Mouse (Mus musculus): Measurements from ENCODE around the gene Slc22a21. TPM values are rescaled to one million over a fixed set of nuclear protein-coding genes. Genes with fewer than 3 reads are reported as not detected.

Slc22a21 gene
- total RNA-seq, 1 experiment, result 2.3 TPM

- in situ Hi-C loops (cut with MboI; ENCODE audit: low sequenced_read_pairs in 2 of 2, unreplicated experiment in 2 of 2), result no loop called here
- DNase-seq (ENCODE audit: low read depth, low spot score), result no peak
- no peak for TF ChIP-seq HCFC1 (IDR thresholded peaks at IDR 0.05; ENCODE audit: borderline replicate concordance, insufficient read depth, low read length)
- no peak for TF ChIP-seq ZNF384 (IDR thresholded peaks at IDR 0.05; ENCODE audit: low read depth, low read length)
- TF ChIP-seq CHD2 (IDR thresholded peaks at IDR 0.05; ENCODE audit: low read depth, low read length), result no peak
- TF ChIP-seq ZC3H11A (IDR thresholded peaks at IDR 0.05; ENCODE audit: borderline replicate concordance, low read depth, low read length), result no peak
- H3K36me3 ChIP-seq (ENCODE audit: control insufficient read depth, insufficient read depth, low read length, poor library complexity, severe bottlenecking), result no peaks in the 10 kb centered on the region
- H3K4me3 ChIP-seq (ENCODE audit: insufficient read depth in 1 of 2, low read depth in 1 of 2, low read length in 2 of 2, poor library complexity in 1 of 2, severe bottlenecking in 1 of 2), result no peak overlapping the region
- H3K9me3 ChIP-seq (ENCODE audit: control insufficient read depth, insufficient read depth, low read depth, low read length), result no peaks in the 10 kb centered on the region
- peaks cover 0 to 1% of the 10 kb centered on the region in 2 experiments; a peak in 1 of 4 replicates for H3K4me1 ChIP-seq (ENCODE audit: control insufficient read depth in 2 of 2, insufficient read depth in 2 of 2, low read length in 2 of 2, poor library complexity in 1 of 2)
- no peak overlapping the region for H3K27ac ChIP-seq (ENCODE audit: insufficient read depth, low read depth, low read length, poor library complexity, severe bottlenecking)
- no peak overlapping the region for H3K9ac ChIP-seq (ENCODE audit: insufficient read depth, low read depth, low read length, poor library complexity, severe bottlenecking)
These were observed 50.4 kb downstream of the Slc22a21 start for GRCm38 (mm10) chr11:53929741-53930140.

DNA sequence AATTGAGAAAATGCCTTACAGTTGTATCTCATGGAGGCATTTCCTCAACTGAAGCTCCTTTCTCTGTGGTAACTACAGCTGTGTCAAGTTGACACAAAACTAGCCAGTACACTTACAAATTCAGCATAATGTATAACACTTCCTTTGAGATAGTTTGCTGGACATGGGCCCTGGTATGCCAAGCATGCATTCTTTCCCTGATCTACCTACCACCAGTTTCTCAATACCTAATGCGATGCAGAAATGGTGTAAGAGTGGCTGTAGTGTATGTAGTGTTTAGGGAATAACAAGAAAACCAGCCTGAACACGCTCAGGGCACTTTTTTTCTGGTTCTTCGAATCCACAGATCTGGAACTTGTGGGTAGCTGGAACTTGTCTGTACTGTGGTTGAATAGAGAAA is 51.5 kb downstream of the Slc22a21 start:
- no peak for DNase-seq (ENCODE audit: low read depth, low spot score)
- no peak overlapping the region for H3K27ac ChIP-seq (ENCODE audit: insufficient read depth, low read depth, low read length, poor library complexity, severe bottlenecking)
- no peak overlapping the region for H3K4me3 ChIP-seq (ENCODE audit: insufficient read depth in 1 of 2, low read depth in 1 of 2, low read length in 2 of 2, poor library complexity in 1 of 2, severe bottlenecking in 1 of 2)
- H3K4me1 ChIP-seq (ENCODE audit: control insufficient read depth in 2 of 2, insufficient read depth in 2 of 2, low read length in 2 of 2, poor library complexity in 1 of 2), result peaks cover 0 to 1% of the 10 kb centered on the region in 2 experiments; a peak in 1 of 4 replicates
- H3K9me3 ChIP-seq (ENCODE audit: control insufficient read depth, insufficient read depth, low read depth, low read length), result no peaks in the 10 kb centered on the region
- H3K36me3 ChIP-seq (ENCODE audit: control insufficient read depth, insufficient read depth, low read length, poor library complexity, severe bottlenecking), result no peaks in the 10 kb centered on the region
- in situ Hi-C loops (cut with MboI; ENCODE audit: low sequenced_read_pairs in 2 of 2, unreplicated experiment in 2 of 2), result no loop called here
- TF ChIP-seq HCFC1 (IDR thresholded peaks at IDR 0.05; ENCODE audit: borderline replicate concordance, insufficient read depth, low read length), result no peak
- no peak for TF ChIP-seq MAFK (IDR thresholded peaks at IDR 0.05; ENCODE audit: insufficient read depth, low read depth, low read length)
- no peak for TF ChIP-seq CHD2 (IDR thresholded peaks at IDR 0.05; ENCODE audit: low read depth, low read length)
- TF ChIP-seq ZNF384 (IDR thresholded peaks at IDR 0.05; ENCODE audit: low read depth, low read length), result no peak
- no peak for TF ChIP-seq ZC3H11A (IDR thresholded peaks at IDR 0.05; ENCODE audit: borderline replicate concordance, low read depth, low read length)
- no peak overlapping the region for H3K9ac ChIP-seq (ENCODE audit: insufficient read depth, low read depth, low read length, poor library complexity, severe bottlenecking)

DNA sequence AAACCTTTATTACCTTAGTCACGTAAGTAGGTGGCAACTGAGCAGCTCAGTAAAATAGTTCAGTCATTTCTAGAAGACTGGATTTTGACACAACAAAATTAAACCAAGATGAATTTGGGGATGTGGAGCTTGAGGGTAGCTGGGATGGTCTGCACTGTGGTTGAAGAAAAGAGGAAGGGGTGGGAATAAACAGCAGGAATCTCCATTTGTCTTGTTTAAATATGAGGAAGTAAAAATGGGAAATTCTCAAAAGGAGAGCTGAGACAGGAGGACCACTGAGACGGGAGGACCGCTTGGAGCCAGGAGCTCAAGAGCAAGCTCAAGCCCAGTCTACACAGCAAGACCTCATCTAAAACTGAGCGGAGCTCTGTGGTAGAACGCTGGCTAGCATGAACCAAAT is 53.8 kb downstream of the Slc22a21 start:
- H3K36me3 ChIP-seq (ENCODE audit: control insufficient read depth, insufficient read depth, low read length, poor library complexity, severe bottlenecking), result no peaks in the 10 kb centered on the region
- peaks cover 0 to 1% of the 10 kb centered on the region in 2 experiments; a peak in 1 of 4 replicates for H3K4me1 ChIP-seq (ENCODE audit: control insufficient read depth in 2 of 2, insufficient read depth in 2 of 2, low read length in 2 of 2, poor library complexity in 1 of 2)
- in situ Hi-C loops (cut with MboI; ENCODE audit: low sequenced_read_pairs in 2 of 2, unreplicated experiment in 2 of 2), result no loop called here
- H3K9ac ChIP-seq (ENCODE audit: insufficient read depth, low read depth, low read length, poor library complexity, severe bottlenecking), result no peak overlapping the region
- no peak overlapping the region for H3K4me3 ChIP-seq (ENCODE audit: insufficient read depth in 1 of 2, low read depth in 1 of 2, low read length in 2 of 2, poor library complexity in 1 of 2, severe bottlenecking in 1 of 2)
- H3K27ac ChIP-seq (ENCODE audit: insufficient read depth, low read depth, low read length, poor library complexity, severe bottlenecking), result no peak overlapping the region
- no peaks in the 10 kb centered on the region for H3K9me3 ChIP-seq (ENCODE audit: control insufficient read depth, insufficient read depth, low read depth, low read length)
- TF ChIP-seq CHD2 (IDR thresholded peaks at IDR 0.05; ENCODE audit: low read depth, low read length) (no peak), ZC3H11A (IDR thresholded peaks at IDR 0.05; ENCODE audit: borderline replicate concordance, low read depth, low read length) (no peak), HCFC1 (IDR thresholded peaks at IDR 0.05; ENCODE audit: borderline replicate concordance, insufficient read depth, low read length) (no peak), ZNF384 (IDR thresholded peaks at IDR 0.05; ENCODE audit: low read depth, low read length) (no peak), MAFK (IDR thresholded peaks at IDR 0.05; ENCODE audit: insufficient read depth, low read depth, low read length) (no peak)
- DNase-seq (ENCODE audit: low read depth, low spot score), result no peak

DNA sequence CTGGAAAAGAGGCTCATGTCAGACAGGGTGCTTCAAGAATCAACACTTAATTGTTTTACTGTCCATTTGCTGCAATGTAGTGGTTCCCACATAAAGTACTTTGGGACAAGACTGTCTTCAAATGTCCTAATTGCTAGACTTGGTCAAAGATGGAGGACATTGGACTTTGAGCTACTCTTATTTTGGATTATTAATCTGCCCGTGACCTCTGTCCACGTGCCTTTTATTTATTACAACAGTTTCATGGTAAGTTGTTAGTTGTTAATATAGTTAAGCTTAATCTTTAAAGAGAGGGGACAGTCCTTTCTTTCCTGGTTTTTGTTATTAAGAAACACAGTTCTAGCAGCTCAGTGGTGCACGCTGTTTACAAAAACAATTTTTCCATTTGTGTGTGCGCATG is 61.3 kb downstream of the Slc22a21 start:
- no peak overlapping the region for H3K4me3 ChIP-seq (ENCODE audit: insufficient read depth in 1 of 2, low read depth in 1 of 2, low read length in 2 of 2, poor library complexity in 1 of 2, severe bottlenecking in 1 of 2)
- H3K9me3 ChIP-seq (ENCODE audit: control insufficient read depth, insufficient read depth, low read depth, low read length), result no peaks in the 10 kb centered on the region
- no peak for DNase-seq (ENCODE audit: low read depth, low spot score)
- no peak for TF ChIP-seq ZNF384 (IDR thresholded peaks at IDR 0.05; ENCODE audit: low read depth, low read length)
- no peak for TF ChIP-seq ZC3H11A (IDR thresholded peaks at IDR 0.05; ENCODE audit: borderline replicate concordance, low read depth, low read length)
- TF ChIP-seq MAFK (IDR thresholded peaks at IDR 0.05; ENCODE audit: insufficient read depth, low read depth, low read length), result no peak
- no peak for TF ChIP-seq HCFC1 (IDR thresholded peaks at IDR 0.05; ENCODE audit: borderline replicate concordance, insufficient read depth, low read length)
- no peak for TF ChIP-seq CHD2 (IDR thresholded peaks at IDR 0.05; ENCODE audit: low read depth, low read length)
- H3K27ac ChIP-seq (ENCODE audit: insufficient read depth, low read depth, low read length, poor library complexity, severe bottlenecking), result no peak overlapping the region
- no peak overlapping the region for H3K9ac ChIP-seq (ENCODE audit: insufficient read depth, low read depth, low read length, poor library complexity, severe bottlenecking)
- H3K4me1 ChIP-seq (ENCODE audit: control insufficient read depth in 2 of 2, insufficient read depth in 2 of 2, low read length in 2 of 2, poor library complexity in 1 of 2), result no peaks in the 10 kb centered on the region
- no peaks in the 10 kb centered on the region for H3K36me3 ChIP-seq (ENCODE audit: control insufficient read depth, insufficient read depth, low read length, poor library complexity, severe bottlenecking)
- in situ Hi-C loops (cut with MboI; ENCODE audit: low sequenced_read_pairs in 2 of 2, unreplicated experiment in 2 of 2), result no loop called here

DNA sequence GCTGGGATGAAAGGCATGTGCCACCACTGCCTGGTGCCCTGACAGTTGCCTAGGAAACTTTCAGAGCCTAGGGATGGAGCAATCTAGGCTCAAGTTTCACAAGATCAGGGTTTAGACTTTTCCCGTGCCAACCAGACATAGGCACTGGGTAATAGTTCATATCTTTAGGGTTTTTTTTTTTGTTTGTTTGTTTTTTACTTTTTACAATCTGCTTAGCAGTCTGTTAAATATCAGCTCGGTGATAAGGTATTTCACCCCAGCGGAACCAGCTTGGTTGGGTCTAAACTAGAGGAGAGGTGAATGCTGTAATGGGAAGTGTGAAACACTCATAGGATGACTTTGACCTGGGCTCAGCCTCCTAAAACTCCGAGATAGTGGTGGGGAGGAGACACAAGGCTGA is 69.1 kb downstream of the Slc22a21 start:
- no peaks in the 10 kb centered on the region for H3K4me1 ChIP-seq (ENCODE audit: control insufficient read depth in 2 of 2, insufficient read depth in 2 of 2, low read length in 2 of 2, poor library complexity in 1 of 2)
- H3K27ac ChIP-seq (ENCODE audit: insufficient read depth, low read depth, low read length, poor library complexity, severe bottlenecking), result no peak overlapping the region
- no peaks in the 10 kb centered on the region for H3K9me3 ChIP-seq (ENCODE audit: control insufficient read depth, insufficient read depth, low read depth, low read length)
- TF ChIP-seq ZNF384 (IDR thresholded peaks at IDR 0.05; ENCODE audit: low read depth, low read length) (no peak), CHD2 (IDR thresholded peaks at IDR 0.05; ENCODE audit: low read depth, low read length) (no peak), HCFC1 (IDR thresholded peaks at IDR 0.05; ENCODE audit: borderline replicate concordance, insufficient read depth, low read length) (no peak), ZC3H11A (IDR thresholded peaks at IDR 0.05; ENCODE audit: borderline replicate concordance, low read depth, low read length) (no peak), MAFK (IDR thresholded peaks at IDR 0.05; ENCODE audit: insufficient read depth, low read depth, low read length) (no peak)
- in situ Hi-C loops (cut with MboI; ENCODE audit: low sequenced_read_pairs in 2 of 2, unreplicated experiment in 2 of 2), result no loop called here
- H3K36me3 ChIP-seq (ENCODE audit: control insufficient read depth, insufficient read depth, low read length, poor library complexity, severe bottlenecking), result no peaks in the 10 kb centered on the region
- DNase-seq (ENCODE audit: low read depth, low spot score), result no peak
- no peak overlapping the region for H3K4me3 ChIP-seq (ENCODE audit: insufficient read depth in 1 of 2, low read depth in 1 of 2, low read length in 2 of 2, poor library complexity in 1 of 2, severe bottlenecking in 1 of 2)
- H3K9ac ChIP-seq (ENCODE audit: insufficient read depth, low read depth, low read length, poor library complexity, severe bottlenecking), result no peak overlapping the region

Data from ES-E14 (cell line).